Mouse (Mus musculus): ENCODE data around the gene Atp6v0a2. TPM values are rescaled to one million over a fixed set of nuclear protein-coding genes. Genes with fewer than 3 reads are reported as not detected.
A peak's percentile ranks its signal among the peaks of the same experiment; 100 is the strongest.

The Atp6v0a2 gene
- total RNA-seq, 2 experiments from 2014 or later, result 27.7 to 34.3 TPM

DNA sequence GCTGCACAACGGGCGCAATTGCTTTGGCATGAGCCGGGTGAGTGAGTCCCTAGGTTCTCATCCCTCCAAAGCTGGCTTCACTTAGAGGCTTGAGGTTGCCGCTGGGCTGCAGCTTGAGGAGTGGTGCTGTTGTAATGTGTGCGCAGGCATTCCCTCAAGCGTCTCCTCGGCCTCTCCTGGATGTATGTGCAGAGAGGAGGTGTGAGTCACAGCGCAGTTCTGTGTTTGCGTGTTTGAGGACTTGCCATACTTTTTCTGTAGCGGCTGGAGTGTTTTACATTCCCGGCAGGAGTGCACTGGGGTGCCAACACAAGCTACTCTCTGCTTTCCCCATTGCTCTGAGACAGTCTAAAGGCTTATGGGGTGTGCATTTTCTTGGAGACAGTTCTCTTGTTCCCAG is 89.6 kb downstream of the Atp6v0a2 start:
- no peak for TF ChIP-seq CTCF (IDR thresholded peaks at IDR 0.05)
- Histone ChIP-seq H3K4me3 (no peak overlapping the region), H3K27ac (no peak overlapping the region)
- intact Hi-C loops (cut with DNase I), result no loop called here
- DNase-seq, result no peak

DNA sequence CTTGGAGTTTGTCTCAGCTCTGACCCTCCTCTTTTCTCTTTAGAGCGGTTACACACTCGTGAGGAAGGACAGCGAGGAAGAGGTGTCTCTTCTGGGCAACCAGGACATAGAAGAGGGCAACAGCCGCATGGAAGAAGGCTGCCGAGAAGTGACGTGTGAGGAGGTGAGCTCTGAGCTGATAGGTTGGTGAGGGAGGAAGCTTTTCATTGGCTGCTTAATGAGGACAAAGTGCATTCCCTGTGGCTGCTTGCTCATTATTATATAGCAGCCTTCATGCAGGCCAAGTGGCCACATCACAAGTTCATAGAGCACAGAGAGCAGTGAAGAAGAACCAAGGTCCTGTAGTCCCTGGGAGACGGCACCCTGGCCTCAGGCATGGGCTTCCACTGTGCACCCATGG is 90.0 kb downstream of the Atp6v0a2 start:
- TF ChIP-seq CTCF (IDR thresholded peaks at IDR 0.05), result no peak
- intact Hi-C loops (cut with DNase I), result no loop called here

DNA sequence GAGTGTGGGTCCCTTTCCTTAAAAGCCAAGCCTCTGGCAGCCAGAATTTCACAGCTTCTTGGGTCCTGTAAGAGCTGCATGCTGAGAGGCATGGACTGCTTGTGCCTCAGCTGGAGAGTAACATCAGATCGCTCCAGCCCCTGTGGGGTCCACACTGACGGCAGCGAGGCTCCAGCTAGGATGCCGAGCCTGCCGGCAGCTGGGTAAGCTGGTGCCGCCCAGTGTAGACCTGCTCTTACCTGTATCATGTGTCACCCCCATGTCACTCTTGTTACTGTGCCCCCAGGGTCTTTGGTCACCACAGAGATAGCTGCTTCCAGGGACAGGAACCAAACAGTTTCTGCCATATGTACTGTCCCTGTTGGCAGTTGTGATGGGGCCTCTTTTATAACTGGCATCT is 94.7 kb downstream of the Atp6v0a2 start:
- DNase-seq, result no peak
- no peak overlapping the region for H3K27ac ChIP-seq
- no peak for TF ChIP-seq CTCF (IDR thresholded peaks at IDR 0.05)
- no peak overlapping the region for H3K4me3 ChIP-seq
- intact Hi-C loops (cut with DNase I), result no loop called here

More for the DNA sequence above, 90.0 kb downstream of the Atp6v0a2 start:
- DNase-seq, result no peak
- no peak overlapping the region for H3K4me3 ChIP-seq
- no peak overlapping the region for H3K27ac ChIP-seq

DNA sequence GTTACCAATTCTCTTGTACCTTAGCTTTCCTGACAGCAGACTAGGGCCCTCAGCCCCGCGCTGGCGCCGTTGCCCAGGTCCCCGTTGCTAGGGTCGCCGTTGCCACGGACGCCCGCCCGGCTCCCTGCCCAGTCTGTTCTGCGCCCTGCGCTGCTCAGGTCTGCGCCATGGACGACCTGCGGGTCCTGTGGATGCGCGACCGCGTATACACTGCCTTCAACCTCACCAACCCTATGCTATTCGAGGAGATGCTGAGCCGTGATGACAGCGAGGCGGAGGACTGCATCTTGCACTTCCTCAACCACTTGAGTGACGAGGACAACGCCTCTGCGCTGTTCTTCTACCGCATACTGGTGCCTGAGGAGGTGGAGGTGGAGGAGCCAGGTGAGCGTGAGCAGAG is 96.6 kb downstream of the Atp6v0a2 start, which contains the start of gene Dnah10:
Gene Dnah10 (plus strand): TSS at position 89 of the 400 bp plus-strand sequence.
- Histone ChIP-seq H3K27ac (no peak within 1 kb of the TSS), H3K4me3 (no peak within 1 kb of the TSS)
- no peak for DNase-seq
- no peak for TF ChIP-seq CTCF (IDR thresholded peaks at IDR 0.05)
- intact Hi-C loops (cut with DNase I), result no loop called here

DNA sequence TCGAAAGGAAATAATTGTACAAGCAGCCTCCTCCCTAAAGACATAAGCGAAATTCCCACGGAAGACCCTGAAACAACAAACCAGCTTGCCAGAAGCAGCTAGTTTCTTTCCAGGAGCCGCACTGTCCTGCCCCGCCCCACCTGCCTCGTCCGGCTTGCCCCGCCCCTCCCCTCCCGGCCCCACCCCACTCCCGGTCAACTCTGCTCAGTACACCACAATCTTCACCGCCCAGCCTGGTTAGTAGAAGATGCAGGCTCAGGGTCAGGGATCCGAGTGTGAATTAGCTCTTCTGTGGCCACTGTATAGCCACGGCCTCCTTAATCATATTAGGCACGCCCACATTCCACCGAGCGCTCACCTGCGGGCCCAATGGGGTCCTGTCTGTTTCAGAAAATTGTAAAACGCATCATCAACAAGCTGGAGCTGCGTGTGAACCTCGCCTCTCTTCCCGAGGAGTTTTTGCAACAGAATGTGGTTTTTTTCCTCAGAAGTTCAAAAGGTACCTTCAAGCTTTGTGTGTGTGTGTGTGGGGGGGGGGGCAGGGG is 101.4 kb downstream of the Atp6v0a2 start:
- TF ChIP-seq CTCF (IDR thresholded peaks at IDR 0.05), result no peak
- Histone ChIP-seq H3K27ac (no peak overlapping the region), H3K4me3 (peak overlapping the region; percentile 65)
- intact Hi-C loops (cut with DNase I), result no loop called here
- no peak for DNase-seq

DNA sequence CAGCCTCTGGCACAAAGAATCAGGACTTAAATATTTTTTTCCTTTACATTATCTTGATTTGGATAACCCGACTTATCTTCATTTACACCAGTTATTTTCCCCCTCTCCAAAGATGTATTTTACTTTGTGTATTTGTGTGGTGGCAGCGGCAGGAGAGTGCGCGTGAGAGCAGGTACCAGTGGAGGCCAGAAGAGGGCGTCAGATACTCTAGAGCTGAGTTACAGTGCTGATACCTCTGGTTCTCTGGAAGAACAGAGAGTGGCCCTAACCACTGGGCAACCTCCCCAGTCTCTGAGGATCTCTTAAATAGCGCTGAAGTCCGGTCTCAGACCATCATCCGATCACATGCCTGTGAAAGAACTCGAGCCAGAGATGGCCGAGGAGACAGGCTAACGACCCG is 105.6 kb downstream of the Atp6v0a2 start:
- intact Hi-C loops (cut with DNase I), result no loop called here
- TF ChIP-seq CTCF (IDR thresholded peaks at IDR 0.05), result no peak

DNA sequence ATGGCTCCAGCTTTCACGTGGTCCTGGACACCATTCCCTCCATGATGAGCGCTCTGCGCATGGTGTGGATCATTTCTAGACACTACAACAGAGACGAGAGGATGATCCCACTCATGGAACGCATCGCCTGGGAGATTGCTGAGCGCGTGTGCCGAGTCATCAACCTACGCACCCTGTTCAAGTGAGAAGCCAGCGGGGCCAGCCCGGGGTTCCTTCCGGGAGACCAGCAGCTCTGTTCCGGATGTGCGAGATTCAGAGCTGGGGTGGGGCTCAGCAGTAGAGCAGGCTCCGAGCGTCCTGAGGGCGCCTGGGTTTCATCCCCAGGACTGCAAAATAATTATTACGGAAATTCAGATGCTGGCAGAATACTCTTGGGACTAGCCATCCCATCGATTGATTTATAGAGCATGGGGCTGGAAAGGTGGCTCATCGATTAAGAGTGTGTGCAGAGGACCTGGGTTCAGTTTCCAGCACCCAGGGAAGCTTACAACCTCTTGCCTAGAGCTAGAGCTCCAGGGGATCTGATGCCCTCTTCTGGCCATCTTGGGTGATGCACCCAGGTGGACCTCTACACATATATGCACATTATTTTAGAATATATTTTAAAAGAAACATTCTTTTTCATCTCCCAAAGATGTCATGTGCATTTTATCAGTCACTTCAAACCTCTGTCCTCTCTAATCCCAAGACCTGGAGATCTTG is 113.7 kb downstream of the Atp6v0a2 start:
- no peak for DNase-seq
- intact Hi-C loops (cut with DNase I), result no loop called here
- Histone ChIP-seq H3K4me3 (no peak overlapping the region), H3K27ac (no peak overlapping the region)
- peak; percentile 9; the same call in 1 of the 2 replicates for TF ChIP-seq CTCF (IDR thresholded peaks at IDR 0.05)

More for the DNA sequence above, 105.6 kb downstream of the Atp6v0a2 start:
- H3K4me3 ChIP-seq, result no peak overlapping the region
- H3K27ac ChIP-seq, result no peak overlapping the region
- no peak for DNase-seq

DNA sequence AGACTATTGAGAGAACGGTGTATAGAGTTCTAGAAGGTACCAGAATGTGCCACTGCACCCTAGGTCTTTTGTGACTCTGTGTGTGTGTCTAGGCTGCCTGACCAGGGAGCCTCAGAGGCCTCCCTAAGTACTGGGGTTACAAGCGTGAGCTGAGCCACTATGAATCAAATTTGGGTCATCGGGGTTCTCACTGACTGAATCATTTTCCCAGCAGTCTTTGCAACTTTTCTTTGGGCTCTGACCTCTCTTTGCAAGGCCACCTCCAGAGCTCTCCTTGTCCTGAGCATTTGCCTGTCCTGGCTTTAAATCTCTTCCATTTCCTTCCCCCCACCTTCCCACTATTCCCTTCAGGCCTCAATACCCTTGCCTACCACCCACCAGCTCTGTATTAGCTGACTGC is 115.5 kb downstream of the Atp6v0a2 start:
- no peak overlapping the region for H3K4me3 ChIP-seq
- H3K27ac ChIP-seq, result no peak overlapping the region
- no peak for TF ChIP-seq CTCF (IDR thresholded peaks at IDR 0.05)
- no peak for DNase-seq
- intact Hi-C loops (cut with DNase I), result no loop called here

DNA sequence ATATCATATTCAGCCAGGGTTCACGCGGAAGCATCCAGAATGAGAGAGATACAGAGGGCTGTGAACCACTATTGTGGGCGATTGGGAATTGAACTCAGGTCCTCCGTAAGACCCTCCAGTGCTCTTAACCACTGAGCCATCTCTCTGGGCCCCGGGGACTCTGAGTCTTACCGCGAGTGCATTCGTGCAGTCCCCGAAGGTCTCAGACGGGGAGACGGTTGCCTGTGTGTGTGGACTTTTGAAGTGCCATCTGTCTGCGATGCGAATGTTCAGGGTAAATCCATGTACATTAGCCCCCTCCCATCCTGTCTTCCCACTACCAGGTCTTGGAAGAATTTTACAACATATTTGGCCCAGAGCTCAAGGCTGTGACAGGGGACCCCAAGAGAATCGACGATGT is 117.8 kb downstream of the Atp6v0a2 start:
- intact Hi-C loops (cut with DNase I), result no loop called here
- H3K4me3 ChIP-seq, result no peak overlapping the region
- no peak for TF ChIP-seq CTCF (IDR thresholded peaks at IDR 0.05)
- DNase-seq, result no peak
- H3K27ac ChIP-seq, result no peak overlapping the region

DNA sequence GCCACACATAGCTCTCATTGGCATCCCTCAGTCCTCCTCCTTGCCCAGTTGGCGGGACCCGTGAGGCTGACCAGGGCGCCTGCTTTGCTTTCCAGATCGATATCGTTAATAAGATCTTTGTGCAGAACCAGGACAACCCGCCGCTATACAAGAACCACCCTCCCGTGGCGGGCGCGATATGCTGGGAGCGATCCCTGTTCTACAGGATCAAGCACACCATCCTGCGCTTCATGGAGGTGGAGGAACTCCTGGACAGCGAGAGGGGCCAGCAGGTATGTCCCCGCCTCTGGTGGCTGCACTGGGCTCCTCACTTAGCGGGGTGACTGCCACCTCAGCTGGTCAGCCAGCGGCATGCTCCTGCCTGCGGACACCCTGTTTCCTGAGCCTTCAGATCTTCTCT is 119.9 kb downstream of the Atp6v0a2 start:
- intact Hi-C loops (cut with DNase I), result no loop called here
- DNase-seq, result no peak
- no peak for TF ChIP-seq CTCF (IDR thresholded peaks at IDR 0.05)
- no peak overlapping the region for H3K27ac ChIP-seq
- no peak overlapping the region for H3K4me3 ChIP-seq

DNA sequence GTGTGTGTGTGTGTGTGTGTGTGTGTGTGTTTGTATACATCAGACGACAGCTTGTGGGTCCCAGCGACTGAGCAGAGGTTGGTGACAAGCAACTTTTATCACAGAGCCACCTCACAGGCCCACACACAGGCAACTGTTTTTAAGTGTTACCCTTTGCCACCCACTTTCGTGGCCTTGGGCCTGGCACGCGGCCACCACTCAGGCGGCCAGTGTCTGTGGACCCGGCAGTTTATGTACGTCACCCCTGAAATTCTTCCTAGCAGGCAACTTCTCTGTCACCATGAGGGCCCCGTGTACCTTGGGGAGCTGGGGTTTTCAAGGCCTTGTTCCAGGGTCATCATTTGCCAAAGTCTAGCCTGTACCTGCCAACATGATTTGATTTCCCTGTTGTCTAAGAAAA is 123.3 kb downstream of the Atp6v0a2 start:
- intact Hi-C loops (cut with DNase I), result no loop called here
- no peak overlapping the region for H3K4me3 ChIP-seq
- DNase-seq, result no peak
- no peak overlapping the region for H3K27ac ChIP-seq
- TF ChIP-seq CTCF (IDR thresholded peaks at IDR 0.05), result no peak

DNA sequence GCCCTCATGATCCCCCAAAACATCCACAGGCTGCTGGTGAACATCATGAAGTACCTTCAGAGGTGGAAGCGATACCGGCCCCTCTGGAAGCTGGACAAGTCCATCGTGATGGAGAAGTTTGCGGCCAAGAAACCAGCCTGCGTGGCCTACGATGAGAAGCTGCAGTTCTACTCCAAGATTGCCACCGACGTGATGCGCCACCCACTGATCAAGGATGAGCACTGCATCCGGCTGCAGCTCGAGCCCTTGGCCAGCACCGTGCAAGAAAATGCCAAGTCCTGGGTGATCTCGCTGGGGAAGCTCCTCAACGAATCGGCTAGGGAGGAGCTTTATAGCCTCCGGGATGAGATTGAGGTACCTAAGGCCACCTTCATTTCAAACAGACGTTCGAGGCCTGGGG is 132.6 kb downstream of the Atp6v0a2 start:
- no peak for DNase-seq
- peak; percentile 36 for TF ChIP-seq CTCF (IDR thresholded peaks at IDR 0.05)
- no peak overlapping the region for H3K27ac ChIP-seq
- intact Hi-C loops (cut with DNase I), result no loop called here
- no peak overlapping the region for H3K4me3 ChIP-seq

DNA sequence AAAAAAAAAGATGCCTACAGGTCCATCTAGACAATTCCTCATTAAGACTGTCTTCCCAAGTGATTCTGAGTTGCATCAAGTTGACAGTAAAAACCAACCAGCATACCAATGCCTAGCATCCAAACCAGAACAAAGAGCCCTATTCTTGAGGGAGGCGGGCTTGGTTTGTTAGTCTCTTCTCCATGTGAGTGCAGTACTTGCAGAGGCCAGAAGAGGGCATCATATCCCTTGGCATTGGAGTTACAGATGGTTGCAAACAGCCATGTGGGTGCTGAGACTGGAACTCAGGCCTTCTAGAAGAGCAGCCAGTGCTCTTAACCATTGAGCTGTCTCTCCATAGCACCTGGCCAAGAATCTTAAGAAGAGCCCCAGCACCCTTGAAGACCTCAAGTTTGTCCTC is 133.4 kb downstream of the Atp6v0a2 start:
- intact Hi-C loops (cut with DNase I), result no loop called here
- no peak for DNase-seq

More for the DNA sequence above, 133.4 kb downstream of the Atp6v0a2 start:
- Histone ChIP-seq H3K27ac (no peak overlapping the region), H3K4me3 (no peak overlapping the region)
- peak; percentile 21; the same call in 1 of the 2 replicates for TF ChIP-seq CTCF (IDR thresholded peaks at IDR 0.05)

Other genes starting within 250 kb of the Atp6v0a2 start
- gene Sbno1, start 202.6 kb upstream of the Atp6v0a2 start, total RNA-seq (2021), result 10 to 100 TPM; 43.2 to 49.2 TPM
- gene Kmt5a, start 188.6 kb upstream of the Atp6v0a2 start, total RNA-seq (2021), result 100 to 1,000 TPM; 178 to 229 TPM
- 1 to 10 TPM; 4.6 to 4.7 TPM for gene Rilpl2, start 150.2 kb upstream of the Atp6v0a2 start, total RNA-seq (2021)
- gene Snrnp35, start 145.4 kb upstream of the Atp6v0a2 start, total RNA-seq (2021), result 10 to 100 TPM; 27.7 to 33.1 TPM
- gene Rilpl1, start 97.2 kb upstream of the Atp6v0a2 start, total RNA-seq (2021), result 100 to 1,000 TPM; 243 to 286 TPM
- gene Tmed2, start 87.9 kb upstream of the Atp6v0a2 start, total RNA-seq (2021), result 100 to 1,000 TPM; 144 to 170 TPM
- 1 to 10 TPM; 4.5 to 4.8 TPM for gene Ddx55, start 75.7 kb upstream of the Atp6v0a2 start, total RNA-seq (2021)
- 10 to 100 TPM; 36.7 to 38.5 TPM for gene Eif2b1, start 49.4 kb upstream of the Atp6v0a2 start, total RNA-seq (2021)
- gene Gtf2h3, start 49.4 kb upstream of the Atp6v0a2 start, total RNA-seq (2021), result 10 to 100 TPM; 15.4 to 16.3 TPM
- gene Dnah10, start 96.5 kb downstream of the Atp6v0a2 start, total RNA-seq (2021), result under 1 TPM; 0.03 to 0.22 TPM
- gene Ccdc92, start 233.8 kb downstream of the Atp6v0a2 start, total RNA-seq (2021), result under 1 TPM; 0.45 to 0.64 TPM
- 10 to 100 TPM; 17.0 to 21.8 TPM for gene Zfp664, start 234.1 kb downstream of the Atp6v0a2 start, total RNA-seq (2021)